Mouse (Mus musculus): Measurements from ENCODE around the gene Skap1. TPM values are rescaled to one million over a fixed set of nuclear protein-coding genes. Genes with fewer than 3 reads are reported as not detected.

Skap1 gene
- polyA plus RNA-seq, 1 experiment: 0.02 TPM

GRCm38 (mm10) chr11:96616792-96617191, 152.4 kb downstream of the Skap1 start:
- H3K4me2 ChIP-seq (ENCODE audit: low read depth): no peak overlapping the region
- no peak for TF ChIP-seq SRF (IDR thresholded peaks at IDR 0.05; ENCODE audit: control insufficient read depth, insufficient read length, low read depth)
- TF ChIP-seq MYOD1 (IDR thresholded peaks at IDR 0.05; ENCODE audit: control insufficient read depth in 1 of 3, insufficient read length in 2 of 3, low read depth in 2 of 3): no peak
- TF ChIP-seq MYOG (IDR thresholded peaks at IDR 0.05; ENCODE audit: control insufficient read depth in 1 of 3, insufficient read depth in 1 of 3, insufficient read length in 2 of 3, low read depth in 2 of 3): no peak
- TF ChIP-seq POLR2A (IDR thresholded peaks at IDR 0.05; ENCODE audit: insufficient read length, low read depth): no peak
- TF ChIP-seq TCF3 (IDR thresholded peaks at IDR 0.05; ENCODE audit: insufficient read length, low read depth): no peak
- TF ChIP-seq E2F4 (IDR thresholded peaks at IDR 0.05; ENCODE audit: insufficient read depth): no peak
- TF ChIP-seq REST (IDR thresholded peaks at IDR 0.05; ENCODE audit: insufficient read depth, insufficient read length): no peak
- TF ChIP-seq USF1 (IDR thresholded peaks at IDR 0.05; ENCODE audit: low read depth): no peak
- no peak for TF ChIP-seq CEBPB (IDR thresholded peaks at IDR 0.05; ENCODE audit: insufficient read depth, poor library complexity, severe bottlenecking)
- TF ChIP-seq TCF12 (IDR thresholded peaks at IDR 0.05; ENCODE audit: insufficient read depth, poor library complexity, severe bottlenecking): no peak
- TF ChIP-seq POLR2AphosphoS2 (IDR thresholded peaks at IDR 0.05; ENCODE audit: insufficient read length, low read depth): no peak
- no peak for TF ChIP-seq MAX (IDR thresholded peaks at IDR 0.05; ENCODE audit: low read depth)
- no peak overlapping the region for H3ac ChIP-seq (ENCODE audit: control insufficient read depth, insufficient read length)
- H3K36me3 ChIP-seq (ENCODE audit: control insufficient read depth, insufficient read depth): no peaks in the 10 kb centered on the region
- H3K4me3 ChIP-seq: no peak overlapping the region
- peaks cover 31% of the 10 kb centered on the region for H3K27me3 ChIP-seq (ENCODE audit: control insufficient read depth, insufficient read depth, insufficient read length)
- H3K79me2 ChIP-seq (ENCODE audit: control insufficient read depth, insufficient read depth): no peaks in the 10 kb centered on the region

DNA sequence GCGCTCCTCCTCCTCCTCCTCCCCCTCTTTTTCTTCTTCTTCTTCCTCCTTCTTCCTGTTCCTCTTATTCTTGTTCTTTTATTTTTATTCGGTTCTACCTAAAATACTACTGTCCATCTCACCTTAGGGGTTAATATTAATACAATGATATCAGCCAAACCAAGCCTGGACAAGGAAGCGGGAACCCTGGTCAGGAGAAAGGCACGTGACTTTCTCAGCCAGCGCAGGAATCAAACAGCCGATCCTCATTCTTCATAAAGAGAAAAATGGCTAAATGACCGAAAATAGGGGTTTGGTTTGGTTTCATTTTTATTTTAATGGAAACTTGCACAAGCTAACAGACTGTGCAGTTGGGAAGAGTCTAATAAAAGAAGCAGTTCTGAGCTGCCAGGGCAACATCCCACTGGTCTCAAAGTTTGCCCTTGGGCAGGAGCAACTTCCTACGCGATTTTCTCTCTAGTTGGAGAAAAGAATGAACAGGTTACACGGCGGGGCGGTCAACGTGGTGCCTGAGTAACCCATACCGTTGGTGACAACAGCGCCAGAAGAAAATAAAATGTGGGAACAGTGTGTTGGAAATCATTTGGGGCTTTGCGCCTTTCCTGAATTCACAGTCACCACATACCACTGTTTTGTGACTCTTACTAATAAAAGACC, 154.5 kb downstream of the Skap1 start:
- Histone ChIP-seq H3K4me2 (ENCODE audit: low read depth) (no peak overlapping the region), H3K4me3 (no peak overlapping the region), H3K36me3 (ENCODE audit: control insufficient read depth, insufficient read depth) (no peaks in the 10 kb centered on the region), H3K27me3 (ENCODE audit: control insufficient read depth, insufficient read depth, insufficient read length) (peaks cover 34% of the 10 kb centered on the region), H3ac (ENCODE audit: control insufficient read depth, insufficient read length) (no peak overlapping the region), H3K79me2 (ENCODE audit: control insufficient read depth, insufficient read depth) (no peaks in the 10 kb centered on the region)
- TF ChIP-seq POLR2AphosphoS2 (IDR thresholded peaks at IDR 0.05; ENCODE audit: insufficient read length, low read depth) (no peak), POLR2A (IDR thresholded peaks at IDR 0.05; ENCODE audit: insufficient read length, low read depth) (no peak), MYOD1 (IDR thresholded peaks at IDR 0.05; ENCODE audit: control insufficient read depth in 1 of 3, insufficient read length in 2 of 3, low read depth in 2 of 3) (no peak), MAX (IDR thresholded peaks at IDR 0.05; ENCODE audit: low read depth) (no peak), MYOG (IDR thresholded peaks at IDR 0.05; ENCODE audit: control insufficient read depth in 1 of 3, insufficient read depth in 1 of 3, insufficient read length in 2 of 3, low read depth in 2 of 3) (no peak)

DNA sequence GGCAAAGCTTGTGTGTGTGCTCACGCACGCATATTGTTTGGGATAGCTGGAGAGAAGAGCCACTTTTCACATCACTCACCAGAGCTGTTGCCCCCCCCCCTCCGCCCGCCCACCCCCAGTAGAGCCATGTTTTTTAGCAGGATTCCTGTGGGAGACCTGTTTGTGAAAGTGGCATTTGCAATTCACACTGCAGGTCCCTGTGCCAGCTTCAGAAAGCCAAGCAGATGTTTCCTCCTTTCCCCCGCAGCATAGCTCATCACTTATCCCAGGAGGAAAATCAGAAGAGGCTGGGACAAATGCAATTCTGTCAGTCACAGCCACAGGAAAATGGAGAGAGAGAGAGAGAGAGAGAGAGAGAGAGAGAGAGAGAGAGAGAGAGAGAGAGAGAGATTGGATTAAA, 155.2 kb downstream of the Skap1 start:
- Histone ChIP-seq H3K4me2 (ENCODE audit: low read depth) (no peak overlapping the region), H3K27me3 (ENCODE audit: control insufficient read depth, insufficient read depth, insufficient read length) (peaks cover 28% of the 10 kb centered on the region), H3K36me3 (ENCODE audit: control insufficient read depth, insufficient read depth) (no peaks in the 10 kb centered on the region), H3K79me2 (ENCODE audit: control insufficient read depth, insufficient read depth) (no peaks in the 10 kb centered on the region), H3ac (ENCODE audit: control insufficient read depth, insufficient read length) (no peak overlapping the region), H3K4me3 (no peak overlapping the region)
- no peak for TF ChIP-seq MYOG (IDR thresholded peaks at IDR 0.05; ENCODE audit: control insufficient read depth in 1 of 3, insufficient read depth in 1 of 3, insufficient read length in 2 of 3, low read depth in 2 of 3)
- no peak for TF ChIP-seq TCF3 (IDR thresholded peaks at IDR 0.05; ENCODE audit: insufficient read length, low read depth)
- TF ChIP-seq POLR2A (IDR thresholded peaks at IDR 0.05; ENCODE audit: insufficient read length, low read depth): no peak
- TF ChIP-seq REST (IDR thresholded peaks at IDR 0.05; ENCODE audit: insufficient read depth, insufficient read length): no peak
- no peak for TF ChIP-seq SRF (IDR thresholded peaks at IDR 0.05; ENCODE audit: control insufficient read depth, insufficient read length, low read depth)
- no peak for TF ChIP-seq USF1 (IDR thresholded peaks at IDR 0.05; ENCODE audit: low read depth)
- no peak for TF ChIP-seq MAX (IDR thresholded peaks at IDR 0.05; ENCODE audit: low read depth)

DNA sequence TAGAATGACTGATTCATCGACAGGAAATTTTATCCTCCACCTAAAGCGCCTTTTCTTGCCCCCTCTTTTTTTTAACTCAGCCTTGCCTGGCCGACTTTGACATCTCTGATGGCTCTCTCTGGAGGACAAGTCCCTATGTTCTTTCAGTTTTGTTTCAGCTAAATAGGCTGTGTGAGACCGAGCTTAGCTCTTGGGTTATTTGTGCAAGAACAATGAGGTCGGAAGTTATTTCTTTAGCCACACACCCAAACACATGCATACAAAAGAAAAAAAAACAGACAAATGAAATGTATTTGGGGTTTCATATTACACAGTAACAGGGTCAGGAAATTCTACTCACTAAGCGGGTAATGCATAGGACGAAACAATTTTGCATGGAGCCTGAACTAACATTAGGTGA, 155.6 kb downstream of the Skap1 start:
- H3K27me3 ChIP-seq (ENCODE audit: control insufficient read depth, insufficient read depth, insufficient read length): peaks cover 28% of the 10 kb centered on the region
- TF ChIP-seq MAX (IDR thresholded peaks at IDR 0.05; ENCODE audit: low read depth): no peak
- no peak for TF ChIP-seq TCF3 (IDR thresholded peaks at IDR 0.05; ENCODE audit: insufficient read length, low read depth)
- TF ChIP-seq TCF12 (IDR thresholded peaks at IDR 0.05; ENCODE audit: insufficient read depth, poor library complexity, severe bottlenecking): no peak
- TF ChIP-seq USF1 (IDR thresholded peaks at IDR 0.05; ENCODE audit: low read depth): no peak
- no peak for TF ChIP-seq POLR2AphosphoS2 (IDR thresholded peaks at IDR 0.05; ENCODE audit: insufficient read length, low read depth)
- H3K4me2 ChIP-seq (ENCODE audit: low read depth): no peak overlapping the region
- no peak overlapping the region for H3ac ChIP-seq (ENCODE audit: control insufficient read depth, insufficient read length)
- no peaks in the 10 kb centered on the region for H3K36me3 ChIP-seq (ENCODE audit: control insufficient read depth, insufficient read depth)
- H3K4me3 ChIP-seq: no peak overlapping the region
- no peaks in the 10 kb centered on the region for H3K79me2 ChIP-seq (ENCODE audit: control insufficient read depth, insufficient read depth)

DNA sequence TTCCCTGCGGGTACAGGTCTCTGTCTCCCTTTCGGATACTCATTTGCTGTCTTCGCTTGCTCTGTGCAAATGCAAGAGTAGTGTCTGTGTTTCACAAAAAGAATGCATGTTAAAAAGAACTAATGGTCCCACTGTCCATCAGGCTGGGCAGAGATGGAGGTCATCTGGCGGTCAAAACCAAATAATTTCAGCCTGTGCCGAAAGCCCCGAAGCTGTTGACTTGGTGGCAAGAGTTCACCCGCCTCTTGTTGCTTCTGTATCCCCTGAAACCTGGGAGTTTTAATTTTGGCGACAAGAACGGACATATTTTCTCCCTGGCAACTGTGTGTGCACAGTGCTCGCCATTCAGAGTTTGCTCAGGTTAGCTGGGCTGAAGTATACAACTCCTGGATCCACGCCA, 156.3 kb downstream of the Skap1 start:
- Histone ChIP-seq H3K27me3 (ENCODE audit: control insufficient read depth, insufficient read depth, insufficient read length) (peaks cover 23% of the 10 kb centered on the region), H3K4me3 (no peak overlapping the region), H3K4me2 (ENCODE audit: low read depth) (no peak overlapping the region), H3K79me2 (ENCODE audit: control insufficient read depth, insufficient read depth) (no peaks in the 10 kb centered on the region), H3ac (ENCODE audit: control insufficient read depth, insufficient read length) (no peak overlapping the region), H3K36me3 (ENCODE audit: control insufficient read depth, insufficient read depth) (no peaks in the 10 kb centered on the region)
- no peak for TF ChIP-seq POLR2A (IDR thresholded peaks at IDR 0.05; ENCODE audit: insufficient read length, low read depth)
- TF ChIP-seq E2F4 (IDR thresholded peaks at IDR 0.05; ENCODE audit: insufficient read depth): no peak
- no peak for TF ChIP-seq MAX (IDR thresholded peaks at IDR 0.05; ENCODE audit: low read depth)
- TF ChIP-seq REST (IDR thresholded peaks at IDR 0.05; ENCODE audit: insufficient read depth, insufficient read length): no peak
- TF ChIP-seq TCF3 (IDR thresholded peaks at IDR 0.05; ENCODE audit: insufficient read length, low read depth): no peak
- no peak for TF ChIP-seq USF1 (IDR thresholded peaks at IDR 0.05; ENCODE audit: low read depth)
- TF ChIP-seq SRF (IDR thresholded peaks at IDR 0.05; ENCODE audit: control insufficient read depth, insufficient read length, low read depth): no peak
- no peak for TF ChIP-seq CEBPB (IDR thresholded peaks at IDR 0.05; ENCODE audit: insufficient read depth, poor library complexity, severe bottlenecking)
- TF ChIP-seq MYOG (IDR thresholded peaks at IDR 0.05; ENCODE audit: control insufficient read depth in 1 of 3, insufficient read depth in 1 of 3, insufficient read length in 2 of 3, low read depth in 2 of 3): no peak
